Mouse (Mus musculus): ENCODE measurements around the gene Slc39a3. TPM values are rescaled to one million over a fixed set of nuclear protein-coding genes. Genes with fewer than 3 reads are reported as not detected.

The Slc39a3 gene
- polyA plus RNA-seq, 1 experiment = 11.9 TPM

DNA sequence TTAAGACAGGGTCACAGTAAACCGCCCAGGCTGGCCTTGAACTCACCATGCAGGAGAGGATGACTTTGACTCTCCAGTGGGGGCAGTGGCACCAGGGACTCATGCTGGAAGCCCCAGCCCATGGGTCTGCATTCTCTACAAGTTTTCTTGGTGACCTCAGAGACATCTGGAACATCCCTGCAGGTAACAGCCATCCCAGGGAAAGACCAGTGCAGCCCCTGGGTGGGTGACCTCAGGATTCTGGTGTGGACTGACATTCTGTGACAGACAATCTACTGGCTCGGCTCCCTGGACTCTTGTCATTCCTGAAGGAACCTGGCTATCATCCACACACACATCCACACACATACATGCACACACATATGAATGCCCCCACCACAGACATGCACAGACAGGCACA is 21.6 kb downstream of the Slc39a3 start:
- H3K27ac ChIP-seq (ENCODE audit: insufficient read depth, low read length) = no peak overlapping the region
- no peak overlapping the region for H3K4me3 ChIP-seq (ENCODE audit: insufficient read depth, low read length)
- no peak for TF ChIP-seq CTCF (IDR thresholded peaks at IDR 0.05; ENCODE audit: borderline replicate concordance, insufficient read depth, low read length)
- no peak for TF ChIP-seq POLR2A (IDR thresholded peaks at IDR 0.05; ENCODE audit: low read depth, low read length)
- no peaks in the 10 kb centered on the region for H3K4me1 ChIP-seq (ENCODE audit: control insufficient read depth, insufficient read depth, low read length)

DNA sequence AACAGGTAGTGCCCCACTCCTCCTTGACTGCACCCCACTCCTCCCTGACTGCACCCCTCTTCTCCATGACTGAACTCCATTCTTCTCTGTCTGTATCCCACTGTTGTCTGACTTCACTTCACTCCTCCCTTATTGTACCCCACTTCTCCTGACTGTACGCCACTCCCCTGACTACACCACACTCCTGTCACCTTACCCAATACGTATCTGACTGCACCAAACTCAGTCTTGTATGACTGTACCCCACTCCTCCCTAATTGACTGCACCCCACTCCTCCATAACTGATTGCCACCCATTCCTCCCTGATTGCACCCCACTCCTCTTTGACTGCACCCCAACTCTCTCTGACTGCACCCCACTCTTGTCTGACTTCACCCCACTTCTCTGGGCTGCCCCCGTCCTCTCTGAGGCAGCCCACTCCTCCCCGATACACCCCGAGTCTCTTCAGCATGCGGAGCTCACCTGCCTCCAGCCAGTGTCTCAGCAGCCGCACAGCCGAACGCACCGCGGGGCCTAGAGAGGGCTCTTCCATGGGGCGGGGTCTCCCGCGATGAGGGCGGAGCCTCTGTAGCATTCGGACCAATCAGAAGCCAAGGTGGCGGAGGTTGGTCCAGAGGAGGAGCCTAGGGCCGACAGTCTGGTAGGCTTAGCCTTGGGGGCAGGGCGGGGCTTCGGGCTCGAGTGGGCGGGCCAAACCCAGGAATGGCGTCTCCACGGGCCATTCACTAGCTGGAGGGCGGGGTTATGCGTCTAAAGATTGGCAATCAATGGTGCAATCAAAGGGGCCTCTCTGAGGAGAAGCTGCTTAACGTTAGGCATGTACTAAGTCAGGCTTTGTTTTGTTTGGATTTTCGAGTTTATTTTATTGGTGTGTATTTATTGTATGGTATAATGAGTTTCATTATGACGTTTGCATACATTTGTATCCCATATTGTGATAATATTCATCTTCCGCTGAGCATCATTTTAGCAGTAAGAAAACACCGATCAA is 22.5 kb downstream of the Slc39a3 start, which contains the start of gene Gng7:
Gng7 (minus strand) TSS at position 553 of the 992 bp plus-strand sequence.
- H3K4me3 ChIP-seq (ENCODE audit: insufficient read depth, low read length) = peak within 1 kb of the TSS; percentile 26
- H3K27ac ChIP-seq (ENCODE audit: insufficient read depth, low read length) = no peak within 1 kb of the TSS

DNA sequence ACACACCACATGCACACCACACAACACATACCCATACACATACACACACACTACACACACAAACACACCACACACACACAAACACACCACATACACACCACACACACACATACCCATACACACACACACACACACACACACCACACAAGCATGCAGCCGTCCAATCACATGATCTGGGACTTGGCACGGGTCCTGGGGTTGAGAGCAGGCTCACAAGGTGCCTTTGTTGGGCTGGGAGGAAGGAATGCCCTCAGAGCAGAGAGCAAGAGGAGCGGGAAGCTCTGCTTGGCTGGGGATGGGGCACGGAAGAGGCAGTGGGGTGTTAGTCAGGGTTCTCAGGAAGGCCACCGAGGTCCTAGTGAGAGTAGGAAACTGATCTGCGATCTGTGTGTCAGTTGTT is 26.4 kb downstream of the Slc39a3 start:
- Histone ChIP-seq H3K27ac (ENCODE audit: insufficient read depth, low read length) (no peak overlapping the region), H3K4me1 (ENCODE audit: control insufficient read depth, insufficient read depth, low read length) (no peaks in the 10 kb centered on the region), H3K4me3 (ENCODE audit: insufficient read depth, low read length) (no peak overlapping the region)
- no peak for TF ChIP-seq CTCF (IDR thresholded peaks at IDR 0.05; ENCODE audit: borderline replicate concordance, insufficient read depth, low read length)
- TF ChIP-seq POLR2A (IDR thresholded peaks at IDR 0.05; ENCODE audit: low read depth, low read length) = no peak

More for the DNA sequence above, 22.5 kb downstream of the Slc39a3 start, which contains the start of gene Gng7:
- peak; percentile 77 for TF ChIP-seq POLR2A (IDR thresholded peaks at IDR 0.05; ENCODE audit: low read depth, low read length)
- TF ChIP-seq CTCF (IDR thresholded peaks at IDR 0.05; ENCODE audit: borderline replicate concordance, insufficient read depth, low read length) = no peak
- no peaks in the 10 kb centered on the region for H3K4me1 ChIP-seq (ENCODE audit: control insufficient read depth, insufficient read depth, low read length)

DNA sequence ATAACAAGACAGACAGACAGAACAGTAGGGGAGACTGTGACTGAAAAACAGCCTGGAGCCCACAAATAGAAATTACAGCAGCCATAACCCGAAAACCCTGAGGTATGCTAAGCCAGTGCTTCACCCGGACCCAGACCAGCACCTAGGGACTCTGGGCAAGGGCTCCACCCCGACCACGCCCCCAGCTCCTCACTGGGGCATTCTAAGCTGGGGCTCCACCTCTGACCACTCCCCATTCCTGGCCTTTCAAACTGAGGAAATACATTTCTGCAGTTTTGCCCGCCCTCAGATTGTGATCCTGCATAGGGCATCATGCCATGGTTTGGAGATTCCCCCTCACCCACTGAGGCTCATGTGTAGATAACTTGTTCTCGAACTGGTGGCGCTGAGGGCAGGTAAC is 30.0 kb downstream of the Slc39a3 start:
- Histone ChIP-seq H3K4me1 (ENCODE audit: control insufficient read depth, insufficient read depth, low read length) (no peaks in the 10 kb centered on the region), H3K27ac (ENCODE audit: insufficient read depth, low read length) (no peak overlapping the region), H3K4me3 (ENCODE audit: insufficient read depth, low read length) (no peak overlapping the region)
- TF ChIP-seq POLR2A (IDR thresholded peaks at IDR 0.05; ENCODE audit: low read depth, low read length) = no peak
- TF ChIP-seq CTCF (IDR thresholded peaks at IDR 0.05; ENCODE audit: borderline replicate concordance, insufficient read depth, low read length) = no peak

DNA sequence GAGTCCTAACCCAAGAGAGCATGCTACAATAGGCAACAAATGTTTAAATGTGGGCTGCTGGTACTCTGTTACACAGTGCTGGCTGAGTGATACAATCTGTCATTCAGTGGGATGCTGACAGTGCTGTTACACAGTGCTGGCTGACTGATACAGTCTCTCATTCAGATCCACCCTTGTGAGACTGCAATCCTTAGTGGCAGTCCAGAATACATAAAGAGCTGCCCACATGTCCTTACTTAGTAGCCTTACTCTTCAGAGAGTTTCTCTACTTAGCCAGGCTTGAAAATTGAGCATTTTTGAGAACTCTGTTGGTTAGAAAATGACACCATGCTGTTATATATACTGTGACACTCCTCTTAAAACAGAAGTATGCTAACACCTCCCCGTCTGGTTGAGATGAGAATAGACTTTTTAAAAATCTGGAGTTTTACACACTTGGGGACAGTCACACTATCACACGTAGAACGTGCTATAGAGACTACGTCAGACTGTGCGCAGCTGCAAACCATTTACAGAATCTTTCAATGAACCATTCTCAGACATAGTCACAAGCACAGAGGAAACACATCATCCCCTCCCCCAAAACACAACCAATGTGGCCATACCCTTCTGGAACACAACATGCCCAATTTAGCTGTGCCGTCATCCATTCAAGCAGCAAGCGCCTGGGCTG is 31.1 kb downstream of the Slc39a3 start:
- H3K4me3 ChIP-seq (ENCODE audit: insufficient read depth, low read length) = no peak overlapping the region
- H3K27ac ChIP-seq (ENCODE audit: insufficient read depth, low read length) = no peak overlapping the region
- H3K4me1 ChIP-seq (ENCODE audit: control insufficient read depth, insufficient read depth, low read length) = no peaks in the 10 kb centered on the region
- TF ChIP-seq POLR2A (IDR thresholded peaks at IDR 0.05; ENCODE audit: low read depth, low read length) = no peak

DNA sequence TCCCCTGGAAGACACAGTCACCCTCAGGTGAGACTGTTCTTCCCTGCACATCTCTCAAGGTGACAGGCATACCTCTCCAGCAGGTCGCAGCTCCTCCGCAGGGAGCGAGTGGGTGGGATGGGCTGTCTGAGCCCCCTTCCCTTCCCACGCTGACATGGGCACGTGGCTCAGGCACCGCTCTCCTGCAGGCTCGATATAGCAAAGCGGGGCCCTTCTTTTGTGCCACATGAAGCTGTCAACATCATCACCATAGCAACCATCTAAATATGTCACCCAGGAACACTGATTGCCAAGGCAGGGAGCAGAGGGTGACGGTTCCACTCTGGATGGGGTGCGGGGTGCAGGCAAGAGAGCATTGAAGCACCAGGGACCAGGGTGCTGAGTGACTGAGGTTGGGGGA is 36.1 kb downstream of the Slc39a3 start:
- Histone ChIP-seq H3K27ac (ENCODE audit: insufficient read depth, low read length) (no peak overlapping the region), H3K4me1 (ENCODE audit: control insufficient read depth, insufficient read depth, low read length) (no peaks in the 10 kb centered on the region), H3K4me3 (ENCODE audit: insufficient read depth, low read length) (no peak overlapping the region)
- TF ChIP-seq CTCF (IDR thresholded peaks at IDR 0.05; ENCODE audit: borderline replicate concordance, insufficient read depth, low read length) = no peak
- TF ChIP-seq POLR2A (IDR thresholded peaks at IDR 0.05; ENCODE audit: low read depth, low read length) = no peak

DNA sequence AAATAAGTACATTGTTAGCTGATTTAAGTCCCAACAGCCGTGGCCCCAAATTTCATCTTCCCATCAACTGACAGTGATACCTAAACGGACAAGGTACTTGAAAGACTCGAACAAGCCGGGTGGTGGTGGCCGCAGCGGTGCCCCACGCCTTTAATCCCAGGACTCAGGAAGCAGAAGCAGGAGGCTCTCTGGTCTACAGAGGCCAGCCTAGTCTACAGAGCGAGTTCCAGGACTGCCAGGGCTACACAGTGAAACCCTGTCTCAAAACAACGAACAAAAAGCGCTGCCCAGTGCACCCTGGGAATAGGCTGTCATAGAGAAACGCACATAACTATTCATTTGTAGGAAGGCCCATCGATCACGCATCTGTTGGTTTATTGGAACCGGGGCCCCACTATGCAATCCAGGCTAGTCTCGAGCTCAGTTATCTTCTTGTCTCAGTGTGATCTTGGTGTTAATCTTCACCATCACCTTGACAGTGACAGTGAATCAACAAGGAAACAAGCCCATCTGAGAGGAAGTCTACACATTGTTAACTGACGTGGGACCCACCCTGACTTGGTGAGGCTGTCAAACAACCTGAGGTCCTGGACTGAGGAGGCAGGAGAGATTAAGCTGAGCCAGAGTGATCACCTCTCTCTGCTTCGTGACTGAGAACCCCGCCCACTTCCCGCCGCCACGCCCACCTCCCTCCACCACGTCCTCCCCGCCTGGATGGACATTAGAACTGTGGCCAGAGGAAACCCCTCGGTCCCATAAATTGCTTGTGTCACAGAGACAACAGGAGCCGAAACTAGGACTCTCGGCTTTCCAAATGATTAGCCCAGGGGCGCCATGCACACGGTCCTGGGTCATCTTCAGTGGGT is 36.8 kb downstream of the Slc39a3 start:
- Histone ChIP-seq H3K27ac (ENCODE audit: insufficient read depth, low read length) (no peak overlapping the region), H3K4me1 (ENCODE audit: control insufficient read depth, insufficient read depth, low read length) (no peaks in the 10 kb centered on the region), H3K4me3 (ENCODE audit: insufficient read depth, low read length) (no peak overlapping the region)
- TF ChIP-seq CTCF (IDR thresholded peaks at IDR 0.05; ENCODE audit: borderline replicate concordance, insufficient read depth, low read length) (no peak), POLR2A (IDR thresholded peaks at IDR 0.05; ENCODE audit: low read depth, low read length) (no peak)

DNA sequence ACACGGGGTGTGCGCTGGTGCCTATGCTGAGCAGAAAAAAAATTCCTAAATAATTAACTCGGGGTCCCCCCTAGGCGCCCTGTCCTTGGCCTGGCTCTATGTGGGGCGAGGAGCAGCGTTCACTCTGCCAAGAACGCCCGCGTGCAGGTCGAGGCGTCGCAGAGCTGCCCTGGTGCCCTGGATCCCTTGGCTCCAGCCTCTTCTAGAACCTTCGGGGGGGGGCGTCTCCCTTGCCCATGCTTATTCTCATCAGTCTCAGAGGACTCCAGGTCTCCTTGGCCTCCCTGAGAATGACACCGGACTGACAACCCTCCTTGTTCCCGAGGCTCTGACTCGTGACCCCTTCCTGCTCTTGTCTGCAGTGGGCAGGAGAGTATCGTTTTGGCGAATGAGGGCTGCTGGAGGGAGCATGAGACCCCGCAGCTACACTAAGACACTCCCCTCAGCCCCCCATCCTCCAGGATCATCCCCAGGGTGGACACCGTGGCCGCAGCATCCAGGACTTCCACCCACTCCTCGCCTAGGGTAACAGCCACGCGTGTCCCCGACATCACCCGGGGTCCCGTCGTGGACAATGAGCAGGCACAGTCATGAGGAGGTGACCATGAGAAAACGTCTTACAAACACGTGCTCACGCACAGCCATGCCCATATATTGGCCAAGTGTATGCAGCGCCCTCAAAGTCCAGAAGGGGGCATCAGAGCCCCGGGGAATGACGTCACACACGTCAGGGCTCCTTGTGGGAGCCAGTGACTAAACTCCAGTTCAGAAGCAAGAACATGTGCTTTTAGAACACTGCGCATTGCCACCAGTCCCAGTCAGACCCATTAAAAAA is 37.6 kb downstream of the Slc39a3 start:
- no peaks in the 10 kb centered on the region for H3K4me1 ChIP-seq (ENCODE audit: control insufficient read depth, insufficient read depth, low read length)
- no peak overlapping the region for H3K27ac ChIP-seq (ENCODE audit: insufficient read depth, low read length)
- no peak overlapping the region for H3K4me3 ChIP-seq (ENCODE audit: insufficient read depth, low read length)
- TF ChIP-seq POLR2A (IDR thresholded peaks at IDR 0.05; ENCODE audit: low read depth, low read length) (no peak), CTCF (IDR thresholded peaks at IDR 0.05; ENCODE audit: borderline replicate concordance, insufficient read depth, low read length) (peak; percentile 73)
